Mouse (Mus musculus): ENCODE results near the gene Sirt2.

Gene Sirt2

GRCm38 (mm10) chr7:28766173-28766879 lies at the start of gene Sirt2:
TSS of gene Sirt2 (plus strand) at chr7:28766735.
- CTCF ChIA-PET, result interaction anchor here (0.6 kb wide), 1 partner anchor 421 kb away, joined by 4 read pairs; no protein-coding TSS in a partner anchor

GRCm38 (mm10) chr7:28717726-28718125 lies 48.8 kb upstream of the Sirt2 start:
- CTCF ChIA-PET, result no interaction called here

GRCm38 (mm10) chr7:28719159-28719558 lies 47.4 kb upstream of the Sirt2 start:
- CTCF ChIA-PET, result interaction anchor here (0.7 kb wide), 1 partner anchor 93 kb away, joined by 5 read pairs; no protein-coding TSS in a partner anchor

- CTCF ChIA-PET, result no interaction called here
Observed at GRCm38 (mm10) chr7:28719650-28720049, 46.9 kb upstream of the Sirt2 start.

GRCm38 (mm10) chr7:28720753-28721537 lies 45.6 kb upstream of the Sirt2 start:
- CTCF ChIA-PET, result interaction anchor here (0.5 to 0.7 kb wide), 2 partner anchors 286 to 1541 kb away, joined by 8 to 10 read pairs; no protein-coding TSS in a partner anchor

- CTCF ChIA-PET, result interaction anchor here (0.7 kb wide), 1 partner anchor 1540 kb away, joined by 8 read pairs; no protein-coding TSS in a partner anchor
Observed at GRCm38 (mm10) chr7:28722079-28722478, 44.5 kb upstream of the Sirt2 start.

GRCm38 (mm10) chr7:28724613-28725012 lies 41.9 kb upstream of the Sirt2 start:
- CTCF ChIA-PET, result no interaction called here

GRCm38 (mm10) chr7:28726600-28726999 lies 39.9 kb upstream of the Sirt2 start:
- CTCF ChIA-PET, result no interaction called here

- CTCF ChIA-PET, result no interaction called here
Observed at GRCm38 (mm10) chr7:28727649-28728340, 38.7 kb upstream of the Sirt2 start.

- CTCF ChIA-PET, result no interaction called here
Observed at GRCm38 (mm10) chr7:28732341-28733142, 34.0 kb upstream of the Sirt2 start.

GRCm38 (mm10) chr7:28733211-28733610 lies 33.3 kb upstream of the Sirt2 start:
- CTCF ChIA-PET, result no interaction called here

GRCm38 (mm10) chr7:28735701-28736100 lies 30.8 kb upstream of the Sirt2 start:
- CTCF ChIA-PET, result interaction anchor here (0.6 kb wide), 1 partner anchor 51 kb away, joined by 3 read pairs; no protein-coding TSS in a partner anchor

- CTCF ChIA-PET, result interaction anchor here (0.5 kb wide), 1 partner anchor 354 kb away, joined by 3 read pairs; no protein-coding TSS in a partner anchor
Observed at GRCm38 (mm10) chr7:28739829-28740228, 26.7 kb upstream of the Sirt2 start.

- CTCF ChIA-PET, result no interaction called here
Observed at GRCm38 (mm10) chr7:28740949-28741348, 25.6 kb upstream of the Sirt2 start.

GRCm38 (mm10) chr7:28741368-28741708 lies 25.2 kb upstream of the Sirt2 start:
- CTCF ChIA-PET, result interaction anchor here (0.6 kb wide), 1 partner anchor 70 kb away, joined by 4 read pairs; no protein-coding TSS in a partner anchor

- CTCF ChIA-PET, result interaction anchor here (0.6 kb wide), 1 partner anchor 69 kb away, joined by 4 read pairs; no protein-coding TSS in a partner anchor
Observed at GRCm38 (mm10) chr7:28741709-28742438, 24.7 kb upstream of the Sirt2 start, which contains the start of the genes Mrps12 and Sars2. TSS of gene Mrps12 (minus strand) at chr7:28741820. TSS of gene Sars2 (plus strand) at chr7:28741992.

GRCm38 (mm10) chr7:28749935-28750334 lies 16.6 kb upstream of the Sirt2 start:
- CTCF ChIA-PET, result no interaction called here

GRCm38 (mm10) chr7:28756079-28756478 lies 10.5 kb upstream of the Sirt2 start, which contains the start of gene Ccer2:
TSS of gene Ccer2 (plus strand) at chr7:28756174.
- CTCF ChIA-PET, result no interaction called here

- CTCF ChIA-PET, result no interaction called here
Observed at GRCm38 (mm10) chr7:28758623-28759022, 7.9 kb upstream of the Sirt2 start.

- CTCF ChIA-PET, result no interaction called here
Observed at GRCm38 (mm10) chr7:28761907-28762306, 4.6 kb upstream of the Sirt2 start.

Measured in spleen, embryonic (tissue).